Comparison of ENCODE assay signal across 23 mouse cellular contexts in the genomic region with DNA sequence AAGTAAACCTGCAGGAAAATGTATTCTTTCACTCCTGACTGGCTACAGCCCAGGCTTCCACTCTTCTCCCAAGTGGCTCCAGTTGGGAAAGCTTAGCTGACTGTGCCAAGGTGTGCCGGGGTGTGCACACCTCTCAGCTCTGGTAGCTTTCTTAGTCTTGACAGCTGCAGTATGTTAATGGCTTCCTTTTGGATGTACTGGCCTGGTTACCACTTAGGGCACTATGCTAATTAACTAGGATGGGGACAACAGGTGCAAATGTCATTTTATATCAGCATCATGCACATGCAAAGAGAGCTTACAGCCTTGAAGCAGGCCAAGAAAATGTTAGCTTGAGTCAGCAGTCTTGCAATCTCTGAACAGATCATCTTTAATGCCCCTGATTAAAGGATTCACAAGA.
DNase-seq lines count a peak whose midpoint lies in the region; ATAC-seq lines count a peak whose summit lies in the region.
"Had no signal": no experiment of that assay in that cellular context is flagged by ENCODE, and none has a peak within 500 bp of the region (broad histone marks: within the 10 kb centered on the region; RNA-seq: fewer than 3 reads in every experiment).

No protein-coding gene starts in this region.

- 81% methylated on average over 1 of the region's 1 CpGs for WGBS in embryonic facial prominence, embryonic 11.5 days
- WGBS in embryonic facial prominence, embryonic 10.5 days: 75% methylated on average over 1 of the region's 1 CpGs
- 67% methylated on average over 1 of the region's 1 CpGs for WGBS in midbrain, embryonic 12.5 days
- WGBS in midbrain, embryonic 10.5 days: 85% methylated on average over 1 of the region's 1 CpGs
- WGBS in midbrain, embryonic 14.5 days: 47% methylated on average over 1 of the region's 1 CpGs
- WGBS in heart, embryonic 12.5 days: 73% methylated on average over 1 of the region's 1 CpGs

- ATAC-seq in embryonic facial prominence, embryonic 11.5 days (replicated peaks; ENCODE audit: insufficient number of reproducible peaks, low FRiP score, low TSS enrichment, low read depth): 0 out of 2 replicates have a peak, but pooled peaks have one; percentile 44
- ATAC-seq in midbrain, embryonic 12.5 days (ENCODE audit: low FRiP score, low read depth): peak; percentile 66
- ATAC-seq in midbrain, embryonic 14.5 days (ENCODE audit: low FRiP score, low TSS enrichment): peak; percentile 74
- ATAC-seq in inflammation-experienced regulatory T-cells, adult 6 months: no peak
- no peak for ATAC-seq in heart, embryonic 12.5 days (ENCODE audit: insufficient number of reproducible peaks, low FRiP score)
- ATAC-seq: intestine, postnatal 0 days had no signal

- no peaks in the 10 kb centered on the region for H3K4me1 ChIP-seq in embryonic facial prominence, embryonic 11.5 days (ENCODE audit: control insufficient read depth, insufficient read depth, low read length)
- no peaks in the 10 kb centered on the region for H3K4me1 ChIP-seq in embryonic facial prominence, embryonic 10.5 days
- no peaks in the 10 kb centered on the region for H3K4me1 ChIP-seq in midbrain, embryonic 12.5 days
- H3K4me1 ChIP-seq in midbrain, embryonic 10.5 days: peaks cover 13% of the 10 kb centered on the region
- 0 out of 2 replicates have a peak, but pooled peaks cover 4% of the 10 kb centered on the region for H3K4me1 ChIP-seq in midbrain, embryonic 14.5 days (ENCODE audit: control insufficient read depth, insufficient read depth, low read length)
- H3K4me1 ChIP-seq in heart, embryonic 12.5 days (replicated peaks): no peaks in the 10 kb centered on the region
- H3K4me1 ChIP-seq: embryonic facial prominence, embryonic 12.5 days; heart, embryonic 15.5 days; liver, embryonic 13.5 days had no signal

- no peaks in the 10 kb centered on the region for H3K36me3 ChIP-seq in embryonic facial prominence, embryonic 11.5 days (replicated peaks; ENCODE audit: control insufficient read depth, insufficient read depth, low read depth, low read length)
- H3K36me3 ChIP-seq in embryonic facial prominence, embryonic 10.5 days (replicated peaks): no peaks in the 10 kb centered on the region
- H3K36me3 ChIP-seq in midbrain, embryonic 12.5 days: no peaks in the 10 kb centered on the region
- H3K36me3 ChIP-seq in midbrain, embryonic 10.5 days: no peaks in the 10 kb centered on the region
- H3K36me3 ChIP-seq in midbrain, embryonic 14.5 days (ENCODE audit: control insufficient read depth, insufficient read depth, low read length): no peaks in the 10 kb centered on the region
- no peaks in the 10 kb centered on the region for H3K36me3 ChIP-seq in heart, embryonic 12.5 days
- H3K36me3 ChIP-seq: embryonic facial prominence, embryonic 12.5 days; forebrain, embryonic 12.5 days; heart, embryonic 15.5 days; liver, embryonic 13.5 days had no signal

- H3K9me3 ChIP-seq in embryonic facial prominence, embryonic 11.5 days (replicated peaks; ENCODE audit: control insufficient read depth, low read length): no peaks in the 10 kb centered on the region
- H3K9me3 ChIP-seq in embryonic facial prominence, embryonic 10.5 days: no peaks in the 10 kb centered on the region
- no peaks in the 10 kb centered on the region for H3K9me3 ChIP-seq in midbrain, embryonic 12.5 days
- no peaks in the 10 kb centered on the region for H3K9me3 ChIP-seq in midbrain, embryonic 10.5 days (replicated peaks)
- no peaks in the 10 kb centered on the region for H3K9me3 ChIP-seq in midbrain, embryonic 14.5 days (ENCODE audit: control insufficient read depth, low read length)
- no peaks in the 10 kb centered on the region for H3K9me3 ChIP-seq in heart, embryonic 12.5 days (replicated peaks)
- H3K9me3 ChIP-seq: embryonic facial prominence, embryonic 12.5 days; forebrain, embryonic 12.5 days; heart, embryonic 15.5 days had no signal

- no peak overlapping the region for H3K4me2 ChIP-seq in embryonic facial prominence, embryonic 11.5 days (ENCODE audit: low read depth, low read length)
- H3K4me2 ChIP-seq in midbrain, embryonic 12.5 days (replicated peaks): no peak overlapping the region
- no peak overlapping the region for H3K4me2 ChIP-seq in midbrain, embryonic 14.5 days (ENCODE audit: low read length)
- no peak overlapping the region for H3K4me2 ChIP-seq in heart, embryonic 12.5 days
- H3K4me2 ChIP-seq: embryonic facial prominence, embryonic 12.5 days; forebrain, embryonic 12.5 days; heart, embryonic 15.5 days; liver, embryonic 13.5 days had no signal

- H3K4me3 ChIP-seq in embryonic facial prominence, embryonic 11.5 days (ENCODE audit: low read depth, low read length): no peak overlapping the region
- no peak overlapping the region for H3K4me3 ChIP-seq in embryonic facial prominence, embryonic 10.5 days
- no peak overlapping the region for H3K4me3 ChIP-seq in midbrain, embryonic 12.5 days
- no peak overlapping the region for H3K4me3 ChIP-seq in midbrain, embryonic 10.5 days
- H3K4me3 ChIP-seq in midbrain, embryonic 14.5 days (replicated peaks; ENCODE audit: low read depth, low read length): no peak overlapping the region
- H3K4me3 ChIP-seq in heart, embryonic 12.5 days: no peak overlapping the region
- H3K4me3 ChIP-seq: embryonic facial prominence, embryonic 12.5 days; erythroblast, embryonic 14.5 days; forebrain, embryonic 12.5 days; gastrocnemius, adult 2 months; heart, embryonic 15.5 days; liver, embryonic 13.5 days had no signal

- H3K9ac ChIP-seq in embryonic facial prominence, embryonic 11.5 days (replicated peaks; ENCODE audit: low read length): no peak overlapping the region
- H3K9ac ChIP-seq in midbrain, embryonic 12.5 days (replicated peaks): no peak overlapping the region
- no peak overlapping the region for H3K9ac ChIP-seq in midbrain, embryonic 14.5 days (replicated peaks; ENCODE audit: low read length)
- no peak overlapping the region for H3K9ac ChIP-seq in heart, embryonic 12.5 days
- H3K9ac ChIP-seq: embryonic facial prominence, embryonic 12.5 days; forebrain, embryonic 12.5 days; heart, embryonic 15.5 days; liver, embryonic 13.5 days had no signal

- H3K27ac ChIP-seq in embryonic facial prominence, embryonic 11.5 days (replicated peaks; ENCODE audit: low read depth, low read length): no peak overlapping the region
- H3K27ac ChIP-seq in embryonic facial prominence, embryonic 10.5 days (replicated peaks): no peak overlapping the region
- no peak overlapping the region for H3K27ac ChIP-seq in midbrain, embryonic 12.5 days (replicated peaks)
- no peak overlapping the region for H3K27ac ChIP-seq in midbrain, embryonic 10.5 days (replicated peaks)
- 0 out of 2 replicates have a peak overlapping the region, but pooled peaks have one; percentile 2 for H3K27ac ChIP-seq in midbrain, embryonic 14.5 days (replicated peaks; ENCODE audit: low read depth, low read length)
- H3K27ac ChIP-seq in heart, embryonic 12.5 days (ENCODE audit: poor library complexity, severe bottlenecking): no peak overlapping the region
- H3K27ac ChIP-seq: embryonic facial prominence, embryonic 12.5 days; forebrain, embryonic 12.5 days; gastrocnemius, adult 2 months; heart, embryonic 15.5 days; liver, embryonic 13.5 days had no signal

- no peaks in the 10 kb centered on the region for H3K27me3 ChIP-seq in embryonic facial prominence, embryonic 11.5 days (ENCODE audit: control insufficient read depth, insufficient read depth, low read length)
- H3K27me3 ChIP-seq in embryonic facial prominence, embryonic 10.5 days (replicated peaks; ENCODE audit: low read depth, poor library complexity, severe bottlenecking): no peaks in the 10 kb centered on the region
- no peaks in the 10 kb centered on the region for H3K27me3 ChIP-seq in midbrain, embryonic 12.5 days
- no peaks in the 10 kb centered on the region for H3K27me3 ChIP-seq in midbrain, embryonic 10.5 days (ENCODE audit: low read depth, poor library complexity, severe bottlenecking)
- no peaks in the 10 kb centered on the region for H3K27me3 ChIP-seq in midbrain, embryonic 14.5 days (ENCODE audit: control insufficient read depth, insufficient read depth, low read length)
- no peaks in the 10 kb centered on the region for H3K27me3 ChIP-seq in heart, embryonic 12.5 days (replicated peaks)
- H3K27me3 ChIP-seq: CH12.LX; embryonic facial prominence, embryonic 12.5 days; forebrain, embryonic 12.5 days; heart, embryonic 15.5 days; liver, embryonic 13.5 days had no signal

- no peak for DNase-seq in embryonic facial prominence, embryonic 11.5 days (ENCODE audit: low spot score)
- no peak for DNase-seq in embryonic facial prominence, embryonic 10.5 days (ENCODE audit: low spot score)
- DNase-seq in midbrain, embryonic 10.5 days (ENCODE audit: low spot score): no peak
- peak; percentile 60 for DNase-seq in midbrain, embryonic 14.5 days
- peak; percentile 89 for DNase-seq in retina, postnatal 1 day
- DNase-seq: B cell, adult 2 months; cerebellum, adult 9-10 months; gastrocnemius, adult 2 months; heart, postnatal 4 days; kidney, postnatal 4 days; liver, embryonic 13.5 days; lung, adult 2 months; lung, postnatal 14 days; thymus, postnatal 14 days had no signal

Comparison
In these comparisons a context has a peak if more than half of its experiments do, and no peak if none do; other contexts are left out.
1. DNase-seq: peak in midbrain, embryonic 14.5 days (single experiment) and retina, postnatal 1 day (single experiment); none in embryonic facial prominence, embryonic 11.5 days (single experiment), embryonic facial prominence, embryonic 10.5 days (single experiment) and midbrain, embryonic 10.5 days (single experiment).
2. ATAC-seq: peak in embryonic facial prominence, embryonic 11.5 days (single experiment), midbrain, embryonic 12.5 days (single experiment) and midbrain, embryonic 14.5 days (single experiment); none in inflammation-experienced regulatory T-cells, adult 6 months (single experiment) and heart, embryonic 12.5 days (single experiment).